Comparison of ENCODE assay signal across 9 mouse cellular contexts in the genomic region with DNA sequence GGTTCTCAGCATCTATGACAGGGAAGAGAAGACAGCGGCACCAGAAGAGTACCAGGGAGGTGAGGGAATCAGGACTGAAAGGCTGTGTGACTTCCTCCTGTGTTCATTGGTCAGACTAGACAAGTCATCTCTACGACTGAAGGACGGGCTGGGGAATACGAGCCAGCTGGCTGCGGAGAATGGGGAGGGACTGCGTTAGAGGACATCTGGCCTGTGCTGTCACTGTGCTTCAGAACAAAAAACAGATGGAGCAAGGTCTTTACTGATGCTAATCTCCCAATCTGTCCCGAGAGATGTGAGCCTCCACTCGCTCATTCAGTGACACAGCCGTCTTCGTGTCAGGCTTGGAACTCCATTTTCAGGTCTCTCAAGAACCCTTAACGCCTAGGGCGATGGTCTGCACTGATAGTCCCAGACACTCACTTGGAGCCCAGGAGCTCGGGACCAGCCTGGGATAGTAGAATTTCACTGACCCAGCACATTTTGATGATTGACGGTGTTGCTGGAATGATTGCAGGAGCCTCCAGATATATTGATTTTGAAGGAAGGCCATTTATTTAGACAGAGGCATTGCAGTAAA. TPM values are rescaled to one million over a fixed set of nuclear protein-coding genes. Genes with fewer than 3 reads are reported as not detected.
DNase-seq lines count a peak whose midpoint lies in the region; ATAC-seq and TF ChIP-seq lines count a peak whose summit lies in the region.
"Had no signal": no experiment of that assay in that cellular context is flagged by ENCODE, and none has a peak within 500 bp of the region (broad histone marks: within the 10 kb centered on the region; RNA-seq: fewer than 3 reads in every experiment).

No protein-coding gene starts in this region.

- no peak for TF ChIP-seq EP300 in liver, postnatal 0 days (IDR thresholded peaks at IDR 0.05; ENCODE audit: low read depth)

- TF ChIP-seq CTCF in gastrocnemius, adult 2 months (IDR thresholded peaks at IDR 0.05), result no peak
- TF ChIP-seq CTCF in liver, postnatal 0 days (IDR thresholded peaks at IDR 0.05; ENCODE audit: low read depth), result no peak

- peak; percentile 45 for DNase-seq in adrenal gland, postnatal 25 days
- peak; percentile 80 for DNase-seq in gastrocnemius, adult 2 months
- DNase-seq in lung, postnatal 36 days, result peak; percentile 61
- DNase-seq in liver, postnatal 0 days, result no peak
- no peak for DNase-seq in frontal cortex, postnatal 14 days (ENCODE audit: low spot score in 2 of 2)
- no peak for DNase-seq in spleen, adult 12 weeks (ENCODE audit: low spot score)

- H3K4me1 ChIP-seq in heart, embryonic 13.5 days, result peaks cover 44% of the 10 kb centered on the region
- peaks cover 31% of the 10 kb centered on the region for H3K4me1 ChIP-seq in heart, embryonic 12.5 days (replicated peaks)
- peaks cover 5% of the 10 kb centered on the region; the same call in 1 of the 2 replicates for H3K4me1 ChIP-seq in liver, postnatal 0 days (ENCODE audit: insufficient read depth)

- intact Hi-C loops in gastrocnemius, adult 2 months (cut with DNase I), result no loop called here

- peak; percentile 28; the same call in 1 of the 2 replicates for ATAC-seq in heart, embryonic 13.5 days (ENCODE audit: extremely low read depth, insufficient number of reproducible peaks, low FRiP score, low TSS enrichment)
- no peak for ATAC-seq in heart, embryonic 12.5 days (ENCODE audit: insufficient number of reproducible peaks, low FRiP score)
- ATAC-seq in liver, postnatal 0 days, result no peak

- no peaks in the 10 kb centered on the region for H3K9me3 ChIP-seq in heart, embryonic 13.5 days
- H3K9me3 ChIP-seq in heart, embryonic 12.5 days (replicated peaks), result 0 out of 2 replicates have a peak, but pooled peaks cover 3% of the 10 kb centered on the region
- H3K9me3 ChIP-seq in liver, postnatal 0 days (ENCODE audit: low read length), result no peaks in the 10 kb centered on the region
- H3K9me3 ChIP-seq: limb, embryonic 13.5 days had no signal

- no peak overlapping the region for H3K9ac ChIP-seq in heart, embryonic 13.5 days
- no peak overlapping the region for H3K9ac ChIP-seq in heart, embryonic 12.5 days
- no peak overlapping the region for H3K9ac ChIP-seq in liver, postnatal 0 days (replicated peaks)
- H3K9ac ChIP-seq: limb, embryonic 13.5 days had no signal

- H3K4me2 ChIP-seq in heart, embryonic 13.5 days, result no peak overlapping the region
- no peak overlapping the region for H3K4me2 ChIP-seq in heart, embryonic 12.5 days
- no peak overlapping the region for H3K4me2 ChIP-seq in liver, postnatal 0 days (ENCODE audit: low read depth, low read length)
- H3K4me2 ChIP-seq: limb, embryonic 13.5 days had no signal

- H3K27ac ChIP-seq in heart, embryonic 13.5 days (replicated peaks), result no peak overlapping the region
- H3K27ac ChIP-seq in heart, embryonic 12.5 days (ENCODE audit: poor library complexity, severe bottlenecking), result no peak overlapping the region
- H3K27ac ChIP-seq in gastrocnemius, adult 2 months, result peak overlapping the region; percentile 56; the same call in 1 of the 2 replicates
- no peak overlapping the region for H3K27ac ChIP-seq in liver, postnatal 0 days (ENCODE audit: low read depth)
- H3K27ac ChIP-seq: limb, embryonic 13.5 days had no signal

- H3K27me3 ChIP-seq in heart, embryonic 13.5 days (replicated peaks), result no peaks in the 10 kb centered on the region
- no peaks in the 10 kb centered on the region for H3K27me3 ChIP-seq in heart, embryonic 12.5 days (replicated peaks)
- H3K27me3 ChIP-seq in liver, postnatal 0 days (ENCODE audit: insufficient read depth, low read length), result no peaks in the 10 kb centered on the region
- H3K27me3 ChIP-seq: limb, embryonic 13.5 days had no signal

- no peak overlapping the region for H3K4me3 ChIP-seq in heart, embryonic 13.5 days
- no peak overlapping the region for H3K4me3 ChIP-seq in heart, embryonic 12.5 days
- H3K4me3 ChIP-seq in gastrocnemius, adult 2 months, result no peak overlapping the region
- H3K4me3 ChIP-seq in liver, postnatal 0 days (ENCODE audit: low read depth, low read length), result no peak overlapping the region
- H3K4me3 ChIP-seq: limb, embryonic 13.5 days had no signal

- WGBS in heart, embryonic 13.5 days, result 53% methylated on average over 14 of the region's 14 CpGs
- WGBS in heart, embryonic 12.5 days, result 50% methylated on average over 14 of the region's 14 CpGs
- WGBS in liver, postnatal 0 days (ENCODE audit: insufficient replicate concordance), result 70% methylated on average over 14 of the region's 14 CpGs

- H3K36me3 ChIP-seq in heart, embryonic 13.5 days, result no peaks in the 10 kb centered on the region
- no peaks in the 10 kb centered on the region for H3K36me3 ChIP-seq in heart, embryonic 12.5 days
- no peaks in the 10 kb centered on the region for H3K36me3 ChIP-seq in liver, postnatal 0 days (replicated peaks; ENCODE audit: insufficient read depth, low read length)
- H3K36me3 ChIP-seq: limb, embryonic 13.5 days had no signal

RNA-seq across cellular contexts. Expression of gene Heg1, which starts 10.6 kb away (rescaled TPM):
- polyA plus RNA-seq in heart, embryonic 13.5 days (2015; fragmentation: Nextera tagmentation; extraction: Ambion mirVana), result 32.3 and 33.7 TPM in 2 replicates
- polyA plus RNA-seq in heart, embryonic 12.5 days (2016; fragmentation: Nextera tagmentation; extraction: Ambion mirVana), result 48.3 and 54.0 TPM in 2 replicates
- total RNA-seq in adrenal gland, postnatal 25 days (2021), result 48.0 and 50.0 TPM in 2 replicates
- total RNA-seq in gastrocnemius, adult 2 months (2021), result 10 to 100 TPM; 30.4 to 43.3 TPM
- polyA plus RNA-seq in liver, postnatal 0 days (2015; fragmentation: Nextera tagmentation; extraction: Ambion mirVana), result 4.4 and 4.7 TPM in 2 replicates

Comparison
In these comparisons a context has a peak if more than half of its experiments do, and no peak if none do; other contexts are left out.
1. DNase-seq: peak in adrenal gland, postnatal 25 days (single experiment), gastrocnemius, adult 2 months (single experiment) and lung, postnatal 36 days (single experiment); none in liver, postnatal 0 days (single experiment), frontal cortex, postnatal 14 days (0 of 2) and spleen, adult 12 weeks (single experiment).